Mouse (Mus musculus): Measurements from ENCODE around the gene Apold1.

Apold1 gene

DNA sequence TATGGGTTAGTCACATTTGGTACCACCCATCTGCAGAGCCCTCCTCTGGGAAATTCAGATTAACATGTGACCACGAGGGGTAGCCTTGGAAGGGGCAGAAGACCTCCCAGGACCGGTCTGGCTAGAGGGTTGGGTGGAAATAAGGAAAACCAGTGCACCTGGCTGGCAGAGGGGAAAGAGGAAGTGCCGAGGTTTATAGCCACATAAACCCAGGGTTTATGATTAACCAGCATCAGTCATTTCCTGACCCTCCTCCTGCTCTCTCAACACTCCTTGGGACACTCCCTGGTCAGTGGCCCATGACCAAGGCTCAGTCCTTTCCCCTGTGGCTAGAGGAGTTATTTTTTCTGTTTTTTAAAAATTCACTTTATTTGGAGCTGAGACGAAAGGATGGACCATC lies 47.7 kb downstream of the Apold1 start:
- no peak for DNase-seq (ENCODE audit: low read depth)

Data from fibroblast of lung, adult 2 months (primary cell).